Mouse (Mus musculus) kidney, adult 9 months (tissue): Measurements from ENCODE around the gene Plcb4.
"Not testable (repeated sequence)": the region's sequence is repeated elsewhere in the genome, so short reads cannot be mapped to it uniquely, and the experiment has no call there.

Experiments used
- DNase-seq: peaks from one replicate; pipeline ENCODE4 v3.0.0; 2022

Gene Plcb4

DNA sequence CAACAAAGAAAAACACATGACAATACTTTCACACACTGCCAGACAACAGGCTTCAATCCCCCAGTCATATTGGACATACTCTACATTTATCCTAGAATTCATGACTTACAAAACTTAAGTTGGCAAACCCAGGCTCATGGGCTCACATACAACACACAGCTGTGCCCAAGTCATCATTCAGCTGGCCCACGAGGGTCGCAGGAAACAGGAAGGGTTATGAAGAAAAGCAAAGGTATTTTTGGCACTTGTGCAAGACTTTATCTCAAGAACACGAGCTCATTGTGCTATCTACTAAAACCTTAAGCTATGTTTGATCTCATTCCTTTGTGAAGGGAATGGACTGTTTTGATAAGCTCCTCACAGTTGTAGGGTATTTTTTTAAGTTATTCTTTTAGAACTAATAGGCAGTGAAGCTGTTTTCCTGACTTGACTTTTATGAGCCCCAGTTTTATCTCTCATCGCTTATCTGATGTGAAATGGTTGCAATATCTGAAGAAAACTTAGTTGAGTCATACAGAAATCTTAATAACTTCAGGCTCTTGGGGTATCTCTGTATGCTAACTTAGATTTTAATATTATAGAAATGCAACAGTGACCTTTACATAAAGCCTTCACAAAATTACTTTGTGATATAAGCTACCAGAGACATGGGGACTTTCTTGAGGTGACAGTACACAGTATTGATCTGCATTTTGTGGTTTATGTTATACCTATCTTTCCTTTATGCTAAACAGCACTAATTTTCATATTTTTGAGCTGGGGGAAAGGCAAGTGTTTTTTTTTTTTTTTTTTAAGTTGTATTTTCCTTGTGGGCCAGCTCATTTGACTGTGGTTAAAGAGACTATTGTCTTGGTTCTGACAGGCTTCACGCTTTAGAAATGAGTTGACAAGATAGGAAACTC lies 203.9 kb downstream of the Plcb4 start:
- DNase-seq, result no peak

DNA sequence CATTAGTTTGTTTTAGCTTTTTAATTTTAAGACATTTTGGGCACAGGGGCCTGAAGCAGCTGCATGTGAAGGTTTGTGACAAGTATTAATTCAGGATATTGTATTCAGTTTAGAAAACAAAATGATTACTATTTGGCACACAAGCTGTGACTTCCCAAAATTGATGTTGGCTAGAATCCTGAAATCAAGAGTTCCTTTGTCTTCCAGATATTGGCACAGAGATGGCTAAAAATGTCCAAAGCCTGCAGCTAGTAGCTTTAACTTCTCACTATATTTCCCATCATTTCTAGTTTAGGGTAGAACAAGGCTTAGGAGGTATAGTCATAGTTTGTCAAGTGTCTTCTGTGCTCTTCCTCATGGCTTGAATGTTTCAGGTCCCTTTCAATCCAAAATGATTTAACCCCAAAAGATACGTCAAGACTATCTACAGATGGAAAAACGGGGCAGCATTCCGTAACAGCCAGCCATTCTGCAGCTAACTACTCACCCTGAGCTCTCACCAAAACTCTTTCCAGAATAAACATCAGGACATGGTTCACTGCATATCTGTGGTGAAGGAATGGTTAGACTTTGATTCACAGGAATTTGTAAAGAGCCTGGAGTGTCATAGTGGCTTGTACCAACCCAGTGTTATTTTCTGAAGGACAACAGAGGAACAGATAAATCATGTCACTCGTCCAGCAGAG lies 204.7 kb downstream of the Plcb4 start:
- peak; percentile 49 for DNase-seq

DNA sequence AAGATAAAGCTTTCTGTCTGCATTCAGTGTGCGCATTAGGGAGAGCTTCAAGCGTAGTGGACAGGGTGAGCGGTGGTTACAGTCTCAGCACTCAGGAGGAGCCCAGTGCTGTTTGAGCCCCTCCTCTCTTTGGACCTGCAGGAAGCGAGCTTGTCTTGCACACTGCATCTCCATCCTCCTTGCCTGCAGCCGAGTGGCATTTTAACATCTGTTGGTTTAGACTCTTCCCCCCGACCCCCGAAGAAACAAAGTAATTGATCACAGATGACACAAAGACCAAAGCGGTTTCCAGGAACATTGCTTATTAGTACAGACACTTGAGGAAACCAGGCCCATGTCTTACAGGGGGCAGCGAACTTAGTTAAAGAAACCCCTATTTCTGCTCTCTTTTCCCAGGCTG lies 207.6 kb downstream of the Plcb4 start:
- DNase-seq, result no peak

DNA sequence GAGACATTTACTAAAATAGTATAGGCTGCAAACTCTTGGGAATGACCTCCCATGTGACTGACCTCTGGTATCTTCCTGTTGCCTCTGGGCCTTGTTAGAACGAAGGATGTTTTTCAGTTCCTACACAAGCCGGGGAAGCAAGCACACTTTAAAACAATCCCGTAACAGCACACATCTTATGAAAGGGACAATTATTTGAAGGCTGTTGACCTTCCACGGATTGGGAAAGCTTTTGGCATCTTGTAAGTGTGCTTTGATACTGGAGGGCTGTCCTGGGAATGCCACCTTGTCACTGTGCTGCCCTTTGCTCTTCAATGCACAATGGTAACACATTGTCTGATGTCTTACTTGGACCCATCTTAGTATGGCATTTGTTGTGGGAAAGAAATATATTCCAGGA lies 208.0 kb downstream of the Plcb4 start:
- no peak for DNase-seq

DNA sequence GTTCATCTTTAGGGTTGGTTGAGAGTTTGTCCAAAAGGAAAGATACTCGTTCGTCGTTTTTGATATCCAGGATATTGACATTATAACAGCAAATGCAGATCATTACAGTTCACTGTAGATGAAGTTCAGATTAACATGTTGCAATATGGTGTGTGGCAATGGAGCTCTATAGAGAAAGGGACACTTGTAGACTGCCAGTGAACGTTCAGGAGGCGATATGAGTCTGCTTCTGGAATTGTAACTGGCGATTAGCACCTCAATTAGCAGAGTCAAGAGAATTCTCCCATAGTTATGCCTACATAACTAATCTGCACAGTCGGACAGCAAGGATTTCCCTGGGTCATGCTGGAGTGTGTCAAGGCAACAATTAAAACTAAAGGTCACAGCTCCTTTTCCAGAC lies 210.8 kb downstream of the Plcb4 start:
- DNase-seq, result no peak

DNA sequence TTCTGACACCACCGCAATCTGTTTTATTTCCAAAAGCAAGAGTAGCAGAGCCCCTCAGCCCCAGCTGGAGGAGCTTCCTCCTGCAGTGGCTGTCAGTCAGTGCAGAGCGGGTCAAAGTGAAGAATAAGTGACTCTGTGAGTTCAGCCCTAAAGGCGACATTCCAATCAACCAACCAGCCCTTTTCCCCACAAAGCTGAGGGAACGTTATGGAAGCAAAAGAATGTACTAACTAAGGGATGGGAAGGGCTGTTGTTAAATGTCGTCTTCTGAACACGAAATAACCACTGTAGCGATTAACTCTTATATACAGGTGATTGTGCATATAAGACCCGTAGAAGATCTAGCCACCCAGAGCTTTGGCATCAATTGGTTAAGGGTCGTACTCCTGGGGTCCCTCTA lies 214.3 kb downstream of the Plcb4 start:
- no peak for DNase-seq

DNA sequence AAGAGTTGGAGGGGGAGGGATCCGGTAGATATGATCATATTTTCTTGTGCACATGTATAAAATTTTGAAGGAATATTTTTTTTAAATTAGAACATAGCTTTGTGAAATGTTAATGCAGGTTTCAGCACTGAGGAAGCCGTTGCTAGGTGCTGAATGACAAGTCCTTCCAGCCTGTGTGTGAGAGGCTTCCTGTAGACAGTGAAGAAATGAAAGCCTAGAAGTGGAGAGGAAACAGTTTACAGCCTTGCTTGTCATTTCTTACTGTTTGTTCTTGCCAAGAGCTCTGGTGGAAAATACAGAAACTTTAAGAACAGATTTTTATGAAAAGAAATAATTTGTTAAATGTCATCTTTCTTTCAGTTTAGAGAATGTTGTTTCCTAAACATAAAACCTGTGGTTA lies 214.9 kb downstream of the Plcb4 start:
- peak; percentile 17 for DNase-seq

DNA sequence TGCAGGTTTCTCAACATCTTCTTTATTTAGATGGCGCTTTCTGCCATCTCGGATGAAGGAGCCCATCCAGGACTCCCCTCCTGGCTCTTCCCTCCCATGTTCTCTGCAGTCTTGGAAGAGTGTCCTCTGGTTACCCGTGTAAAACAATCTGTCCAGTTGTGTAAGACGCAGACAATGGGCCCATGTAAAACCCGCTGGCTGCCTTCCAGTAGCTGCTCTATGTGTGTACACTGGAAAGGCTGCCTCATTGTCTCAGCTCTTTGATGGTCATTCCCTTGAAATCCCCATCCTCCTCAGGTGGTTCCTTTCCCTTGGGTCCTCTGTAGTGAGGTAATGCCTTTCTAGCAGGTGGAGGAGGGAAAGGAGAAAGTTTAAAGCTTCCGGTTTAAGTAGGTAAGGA lies 216.7 kb downstream of the Plcb4 start:
- DNase-seq, result peak; percentile 17

DNA sequence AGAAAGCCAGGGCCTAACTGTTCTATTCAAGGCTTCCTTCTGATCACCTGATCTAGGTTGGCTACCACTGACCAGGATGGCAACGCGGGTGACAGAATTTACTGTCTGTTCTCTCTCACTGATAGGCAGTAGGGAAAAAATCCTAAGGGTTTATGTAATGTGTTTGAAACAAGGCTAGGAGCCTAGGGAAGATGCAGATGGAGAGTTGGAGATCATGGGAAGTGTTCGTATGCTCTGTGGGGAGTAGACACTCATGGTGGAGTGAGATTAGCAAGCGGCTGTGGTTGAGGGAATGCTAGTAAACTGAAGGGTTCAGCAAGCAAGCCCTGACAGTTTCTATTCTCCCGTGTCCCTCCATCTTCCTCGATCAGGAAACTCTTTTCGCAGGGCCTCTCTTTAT lies 220.5 kb downstream of the Plcb4 start:
- no peak for DNase-seq

DNA sequence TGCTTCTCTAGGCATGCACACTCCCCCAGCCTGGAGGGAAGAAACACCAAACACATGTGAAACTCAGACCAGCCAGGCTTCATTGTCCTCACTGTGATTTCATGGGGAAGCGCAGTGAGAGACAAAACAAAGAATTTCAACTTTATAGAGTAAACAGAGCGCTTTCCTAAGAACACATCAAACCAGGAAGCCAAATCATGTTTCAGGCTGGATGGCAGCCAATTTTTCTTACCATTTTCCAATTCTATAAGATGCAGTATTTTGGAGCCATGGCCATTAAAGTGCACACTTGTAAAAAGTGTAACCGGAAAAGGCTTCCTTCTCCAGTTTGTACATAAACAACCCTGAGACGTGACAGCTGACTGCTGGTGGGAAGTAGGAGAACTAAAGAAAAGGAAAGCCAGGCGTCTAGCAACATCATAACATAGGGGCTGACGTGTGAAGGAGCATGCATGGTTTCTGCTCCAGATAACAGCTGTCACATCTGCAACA lies 221.5 kb downstream of the Plcb4 start:
- DNase-seq, result no peak

DNA sequence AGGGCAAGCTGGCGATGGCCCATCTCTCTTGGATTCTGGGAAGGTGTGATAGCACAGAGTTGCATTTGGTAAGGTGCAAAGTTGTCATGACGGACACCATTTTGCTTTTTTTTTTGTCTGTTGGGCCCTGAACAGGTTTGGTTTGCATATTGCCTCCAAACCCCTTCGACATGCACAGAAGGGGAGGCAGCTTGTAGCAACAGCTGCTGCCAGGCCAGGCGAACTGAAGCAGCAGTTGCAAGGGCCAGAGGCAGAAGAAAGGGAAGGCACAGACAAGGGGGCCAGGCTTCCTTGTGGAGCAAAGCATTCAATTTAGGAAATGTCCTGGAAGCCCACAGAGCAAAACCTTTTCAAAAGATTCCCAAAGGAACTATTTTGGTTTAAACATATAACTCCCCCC lies 224.5 kb downstream of the Plcb4 start:
- no peak for DNase-seq

DNA sequence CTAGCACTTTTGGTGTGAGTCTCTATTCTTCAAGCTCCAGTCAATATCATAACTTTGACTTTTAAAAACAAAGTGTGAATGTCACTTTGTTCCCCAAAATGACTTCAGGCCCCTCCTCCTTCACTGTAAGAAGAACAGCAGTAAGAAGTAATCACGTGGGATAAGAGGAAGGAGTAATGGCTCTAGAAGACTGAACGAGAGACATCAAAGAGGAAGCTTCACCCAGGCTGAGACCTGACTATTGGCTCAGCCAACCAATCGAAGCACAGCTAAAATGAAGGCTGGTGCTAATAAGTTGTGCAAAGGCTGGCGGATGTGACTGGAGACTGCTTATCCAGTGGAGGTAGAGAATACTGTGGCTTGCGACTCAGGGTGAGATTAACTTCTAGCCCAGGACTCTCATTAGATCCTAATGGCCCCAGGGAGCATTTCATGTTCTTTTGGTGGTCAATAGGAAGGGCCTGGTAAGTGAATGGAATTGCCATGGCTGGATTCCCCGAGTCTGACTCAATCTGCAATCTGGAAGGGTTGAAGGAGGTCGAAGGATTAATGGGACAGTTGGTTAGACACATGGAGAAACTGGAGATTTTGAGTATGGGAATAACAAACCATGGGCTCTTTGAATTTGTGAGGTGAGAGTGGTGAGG lies 225.8 kb downstream of the Plcb4 start:
- DNase-seq, result no peak

DNA sequence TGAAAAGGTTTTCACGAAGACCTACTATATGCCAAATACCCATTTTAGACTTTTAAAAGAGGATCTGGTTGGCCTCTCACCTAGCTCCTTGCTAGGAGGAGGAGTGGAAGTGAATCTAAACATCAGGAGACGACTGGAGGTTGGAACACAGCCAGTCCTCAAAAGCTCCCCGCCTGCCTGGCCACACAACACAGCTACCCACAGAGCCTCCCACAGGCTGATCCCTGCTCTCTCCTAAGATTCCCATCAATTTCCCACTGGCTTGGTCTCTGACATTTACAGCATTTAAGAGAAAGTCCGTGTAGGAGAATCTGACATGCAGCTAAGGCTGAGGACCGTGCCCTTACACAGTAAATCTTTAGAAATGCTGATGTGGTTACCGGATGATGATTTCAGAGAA lies 226.8 kb downstream of the Plcb4 start:
- no peak for DNase-seq

DNA sequence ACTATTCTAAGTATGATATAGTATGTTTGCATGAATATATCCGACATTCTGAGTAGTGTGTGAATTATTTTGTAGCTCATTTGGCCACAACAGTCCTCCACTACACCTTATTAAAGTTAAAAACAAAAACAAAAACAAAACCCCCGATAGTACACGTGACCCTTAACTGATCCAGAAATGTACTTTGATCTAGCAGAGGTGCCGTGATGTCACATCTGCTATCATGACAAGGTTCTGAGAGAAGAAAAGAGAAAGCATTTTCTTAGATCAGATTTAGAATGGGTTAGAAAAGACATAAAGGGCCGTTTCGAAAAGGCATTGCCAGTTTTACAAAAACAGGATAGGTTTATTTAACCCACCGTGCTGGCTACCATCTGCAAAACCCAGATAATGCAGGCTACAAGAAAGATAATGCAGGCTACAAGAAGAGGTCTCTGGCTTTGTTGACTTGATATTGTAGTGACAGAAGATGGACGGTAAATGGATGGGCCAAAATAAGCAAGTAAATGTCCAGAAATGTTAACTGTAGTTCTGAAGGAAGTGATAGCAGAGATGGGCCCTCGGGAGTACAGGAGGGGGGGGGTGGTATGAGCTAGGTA lies 227.4 kb downstream of the Plcb4 start:
- no peak for DNase-seq

DNA sequence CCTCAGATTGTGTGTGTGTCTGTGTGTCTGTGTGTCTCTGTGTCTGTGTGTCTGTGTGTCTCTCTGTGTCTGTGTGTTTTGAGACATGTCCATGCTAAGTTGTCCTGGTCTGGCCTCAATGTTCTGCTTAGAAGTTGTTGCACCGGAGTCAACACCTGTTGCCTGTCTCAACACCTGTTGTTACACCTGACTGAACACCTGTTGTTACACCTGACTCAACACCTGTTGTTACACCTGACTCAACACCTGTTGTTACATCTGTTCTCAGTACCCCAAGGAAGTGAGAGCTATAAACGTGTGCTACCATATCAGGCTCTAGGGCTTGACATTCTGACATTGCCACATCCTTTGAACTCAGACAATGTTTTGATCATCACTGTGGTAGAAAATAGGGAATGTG lies 229.0 kb downstream of the Plcb4 start:
- no peak for DNase-seq

DNA sequence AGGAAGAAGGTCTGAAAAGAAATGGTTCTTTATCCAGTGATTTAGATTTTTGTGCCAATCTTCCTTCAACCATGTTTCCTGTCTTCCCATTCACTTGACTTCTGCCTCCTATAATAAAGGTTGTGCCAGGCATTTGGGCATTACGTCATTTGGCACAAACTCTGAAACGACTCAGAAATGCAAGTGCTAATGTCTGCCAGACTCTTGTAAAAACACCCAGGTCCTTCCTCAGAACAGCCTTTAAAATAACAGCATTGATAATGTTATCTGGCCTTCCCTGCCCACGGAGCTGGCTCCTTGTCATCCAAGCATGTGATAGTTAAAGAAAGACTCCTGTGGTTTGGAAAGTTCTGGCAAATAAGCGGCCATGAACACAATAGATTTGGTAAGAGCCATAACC lies 229.4 kb downstream of the Plcb4 start:
- DNase-seq, result no peak

DNA sequence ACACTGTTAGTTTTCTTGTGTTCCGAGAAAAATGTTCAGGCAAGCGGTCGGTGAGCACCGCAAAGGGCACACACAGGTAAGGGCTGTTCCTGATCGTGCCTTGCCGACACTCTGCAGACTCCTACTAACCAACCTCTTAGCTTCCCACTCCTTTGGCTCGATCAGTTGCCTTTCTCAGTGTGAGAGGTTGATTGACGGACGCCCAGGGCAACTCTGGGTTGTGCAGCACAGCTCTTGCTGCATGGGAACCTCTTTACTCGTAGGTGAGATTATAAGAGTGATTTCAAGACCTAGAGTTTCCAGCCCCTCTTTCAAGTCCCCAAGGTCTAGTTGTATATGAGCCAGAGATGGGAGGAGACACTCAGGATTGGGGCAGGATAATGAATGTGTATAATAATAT lies 230.0 kb downstream of the Plcb4 start:
- no peak for DNase-seq

DNA sequence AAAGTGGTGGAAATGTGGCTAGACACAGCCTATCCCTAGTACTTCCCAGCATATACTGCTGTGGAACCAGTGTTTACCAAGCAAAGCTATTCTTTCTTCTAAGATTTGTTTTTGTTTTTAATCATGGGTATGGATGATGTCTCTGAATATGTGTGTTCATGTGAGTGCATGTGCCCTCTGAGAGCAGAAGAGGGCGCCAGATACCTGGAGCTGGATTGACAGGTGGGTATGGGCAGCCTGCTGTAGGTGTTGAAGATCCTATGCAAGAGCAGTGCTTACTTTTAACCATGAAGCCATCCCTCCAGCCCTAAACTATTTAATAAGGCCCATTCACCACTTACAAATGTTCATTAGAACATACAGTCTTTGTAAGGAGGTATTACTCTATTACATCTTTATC lies 231.3 kb downstream of the Plcb4 start:
- DNase-seq, result no peak

DNA sequence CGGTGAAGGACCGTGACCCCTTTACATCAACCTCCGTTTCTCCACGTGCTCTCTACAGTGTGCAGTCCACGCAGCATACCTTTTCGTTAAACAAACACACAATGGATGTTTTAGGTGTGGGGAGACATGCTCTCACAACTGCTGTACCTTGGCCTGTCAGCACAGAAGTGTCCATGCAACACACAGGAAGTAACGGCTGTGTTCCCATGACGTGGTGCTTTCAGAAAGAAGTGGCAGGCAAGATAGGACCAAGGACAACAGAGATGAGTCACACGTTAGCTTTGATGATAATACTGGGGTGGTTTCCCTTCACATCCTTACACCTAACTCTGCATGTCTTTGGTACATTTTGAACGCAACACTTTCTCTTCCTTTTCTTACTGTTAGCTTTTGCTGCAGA lies 232.3 kb downstream of the Plcb4 start:
- no peak for DNase-seq

DNA sequence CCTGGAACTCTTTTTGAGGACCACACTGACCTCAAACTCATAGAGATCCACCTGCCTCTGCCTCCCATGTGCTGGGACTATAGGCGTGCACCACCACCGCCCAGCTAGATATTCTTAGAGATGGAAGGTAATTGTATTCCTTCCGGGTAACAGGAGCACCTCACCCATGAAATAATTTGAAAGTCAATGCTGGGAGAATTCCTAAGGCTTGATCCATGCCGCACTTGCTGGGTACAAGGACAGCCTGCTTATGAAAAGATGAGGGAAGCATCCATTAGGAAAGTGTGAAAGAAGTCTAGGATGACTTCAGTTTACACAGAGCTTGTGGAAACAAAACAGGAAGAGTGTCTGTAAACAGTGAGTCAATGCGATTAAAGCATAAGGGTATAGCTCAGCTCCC lies 232.9 kb downstream of the Plcb4 start:
- DNase-seq, result no peak

DNA sequence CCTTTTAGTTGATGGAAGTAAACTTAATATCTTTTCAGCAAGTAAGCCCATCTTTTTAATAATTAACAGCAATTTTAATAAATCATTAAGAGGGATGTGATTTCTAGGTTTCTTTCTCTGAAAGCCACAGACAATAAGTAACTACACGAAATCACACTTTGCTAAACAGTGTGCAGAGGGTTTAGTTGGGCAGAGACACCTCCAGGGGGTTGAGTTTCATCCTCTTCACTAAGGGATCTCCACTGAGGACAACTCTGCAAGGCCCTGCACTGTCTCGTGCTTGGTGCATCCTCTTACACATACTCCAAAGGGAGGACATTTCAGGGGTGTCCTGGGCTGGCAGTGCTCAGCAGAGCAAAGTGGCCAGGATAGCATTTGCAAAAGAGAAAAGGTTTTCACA lies 235.8 kb downstream of the Plcb4 start:
- peak; percentile 32 for DNase-seq

DNA sequence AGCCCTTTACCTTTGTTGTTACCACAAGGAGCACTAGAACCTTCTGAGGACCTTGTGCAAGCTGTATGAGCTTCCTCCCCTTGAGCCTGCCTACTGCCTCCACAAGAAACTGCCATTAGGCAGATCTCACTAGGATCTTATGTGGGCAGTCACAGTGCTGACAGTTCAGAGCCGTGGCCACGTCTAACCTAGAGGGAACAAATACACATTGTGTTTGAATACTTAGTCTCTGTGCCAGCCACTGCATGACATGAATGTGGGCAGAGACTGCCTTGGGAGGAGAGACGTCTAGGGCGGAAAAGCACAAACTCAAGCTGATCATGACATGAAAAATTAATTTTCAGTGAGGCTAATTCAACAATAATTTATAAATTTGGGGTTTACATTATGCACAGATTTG lies 239.2 kb downstream of the Plcb4 start:
- DNase-seq, result no peak

DNA sequence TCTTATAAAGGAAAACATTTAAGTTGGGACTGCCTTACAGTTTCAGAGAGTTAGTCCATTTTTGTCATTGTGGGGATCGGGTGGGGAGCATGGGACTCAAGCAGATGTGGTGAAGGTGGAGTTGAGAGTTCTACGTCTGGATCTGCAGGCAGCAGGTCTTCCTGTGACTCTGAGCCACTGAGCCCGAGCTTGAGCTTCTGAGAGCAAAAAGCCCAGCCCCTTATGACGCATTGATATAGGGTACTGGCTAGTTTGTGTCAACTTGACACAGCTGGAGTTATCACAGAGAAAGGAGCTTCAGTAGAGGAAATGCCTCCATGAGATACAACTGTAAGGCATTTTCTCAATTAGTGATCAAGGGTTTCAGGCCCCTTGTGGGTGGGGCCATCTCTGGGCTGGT lies 241.1 kb downstream of the Plcb4 start:
- not testable (repeated sequence) for DNase-seq
